Mouse (Mus musculus) MEL (cell line): ENCODE results near the gene Rac1. TPM values are rescaled to one million over a fixed set of nuclear protein-coding genes. Genes with fewer than 3 reads are reported as not detected.

Experiments
- DNase-seq: peaks from one replicate; pipeline ENCODE4 v3.0.0; 2011; ENCODE audit warnings: low read depth, low spot score
- H3K27ac ChIP-seq: 2 replicates; pipeline ENCODE4 v1.5.1; 2012; ENCODE audit warnings: low read depth, mild to moderate bottlenecking, control low read depth, low read length, moderate library complexity; ENCODE audit not compliant: control insufficient read depth
- H3K27me3 ChIP-seq, 2 experiments: fragments of 150-350 bp in 1 of 2; sonication (generic) in 1 of 2; 2 replicates each; pipeline ENCODE4 v1.6.1; 2012; ENCODE audit warnings: low read length in 2 of 2, mild to moderate bottlenecking in 2 of 2, improper control_type of control experiment in 1 of 2, moderate library complexity in 1 of 2; ENCODE audit not compliant: insufficient read depth in 2 of 2, control insufficient read depth in 1 of 2
- H3K36me3 ChIP-seq, 2 experiments: 2 replicates each; pipeline ENCODE4 v1.6.1; 2012 to 2014; ENCODE audit warnings: low read length in 2 of 2, improper control_type of control experiment in 1 of 2, inconsistent platforms in 1 of 2, mild to moderate bottlenecking in 1 of 2; ENCODE audit not compliant: insufficient read depth in 2 of 2, control insufficient read depth in 1 of 2
- H3K4me1 ChIP-seq, 2 experiments: fragments of 150-350 bp in 1 of 2; sonication (generic) in 1 of 2; 2 replicates each; pipeline ENCODE4 v1.6.1; 2012; ENCODE audit warnings: low read length in 2 of 2, improper control_type of control experiment in 1 of 2, mild to moderate bottlenecking in 1 of 2; ENCODE audit not compliant: insufficient read depth in 2 of 2, control insufficient read depth in 1 of 2
- H3K4me3 ChIP-seq, 2 experiments: fragments of 150-350 bp in 1 of 2; sonication (generic) in 1 of 2; 2 replicates each; pipeline ENCODE4 v1.5.1; 2012; ENCODE audit warnings: low read depth in 2 of 2, low read length in 2 of 2, mild to moderate bottlenecking in 2 of 2, moderate library complexity in 2 of 2, control low read depth in 1 of 2, improper control_type of control experiment in 1 of 2; ENCODE audit not compliant: control insufficient read depth in 1 of 2, insufficient read depth in 1 of 2
- H3K79me2 ChIP-seq: 2 replicates; pipeline ENCODE4 v1.6.1; 2012; ENCODE audit warnings: mild to moderate bottlenecking, low read length, moderate library complexity; ENCODE audit not compliant: control insufficient read depth, poor library complexity, insufficient read depth
- H3K9ac ChIP-seq: 2 replicates; pipeline ENCODE4 v1.6.1; 2012; ENCODE audit warnings: low read depth, mild to moderate bottlenecking, control low read depth, low read length, moderate library complexity; ENCODE audit not compliant: control insufficient read depth, poor library complexity, severe bottlenecking
- H3K9me3 ChIP-seq: fragments of 150-350 bp; sonication (generic); replicated peaks from 2 replicates; pipeline ENCODE4 v1.6.1; 2012; ENCODE audit warnings: mild to moderate bottlenecking, low read length, improper control_type of control experiment, moderate library complexity; ENCODE audit not compliant: insufficient read depth
- CHD1 ChIP-seq: IDR thresholded peaks from 2 replicates; pipeline ENCODE4 v1.6.1; 2012; ENCODE audit warnings: low read depth, mild to moderate bottlenecking, inconsistent platforms, low read length, improper control_type of control experiment
- CHD2 ChIP-seq: IDR thresholded peaks from 2 replicates; pipeline ENCODE4 v1.6.1; 2011; ENCODE audit warnings: low read length, improper control_type of control experiment
- CTCF ChIP-seq, 3 experiments: IDR thresholded peaks in 2 of 3; conservative IDR thresholded peaks in 1 of 3; 2 replicates each; pipeline ENCODE4 v1.5.1; 2011 to 2012; ENCODE audit warnings: low read length in 3 of 3, low read depth in 2 of 3, mild to moderate bottlenecking in 2 of 3, improper control_type of control experiment in 1 of 3, inconsistent platforms in 1 of 3, mixed read lengths in 1 of 3, moderate library complexity in 1 of 3; ENCODE audit not compliant: control insufficient read depth in 1 of 3, insufficient read depth in 1 of 3, poor library complexity in 1 of 3, severe bottlenecking in 1 of 3
- ELF1 ChIP-seq: IDR thresholded peaks from 2 replicates; pipeline ENCODE4 v1.6.1; 2014; ENCODE audit warnings: low read depth, mild to moderate bottlenecking, inconsistent platforms, low read length, improper control_type of control experiment, moderate library complexity
- EP300 ChIP-seq, 2 experiments: IDR thresholded peaks; 2 replicates each; pipeline ENCODE4 v1.6.1; 2011; ENCODE audit warnings: improper control_type of control experiment in 2 of 2, low read length in 2 of 2, low read depth in 1 of 2, mild to moderate bottlenecking in 1 of 2
- ETS1 ChIP-seq: IDR thresholded peaks from 2 replicates; pipeline ENCODE4 v1.6.1; 2012; ENCODE audit warnings: low read depth, mild to moderate bottlenecking, inconsistent platforms, low read length, improper control_type of control experiment, moderate library complexity
- GABPA ChIP-seq: IDR thresholded peaks from 2 replicates; pipeline ENCODE4 v1.6.1; 2012; ENCODE audit warnings: low read depth, mild to moderate bottlenecking, inconsistent platforms, low read length, improper control_type of control experiment, moderate library complexity
- GATA1 ChIP-seq: IDR thresholded peaks from 2 replicates; pipeline ENCODE4 v1.6.1; 2011; ENCODE audit warnings: low read depth, low read length, improper control_type of control experiment
- MAX ChIP-seq: IDR thresholded peaks from 2 replicates; pipeline ENCODE4 v1.6.1; 2011; ENCODE audit warnings: low read length, improper control_type of control experiment
- MAZ ChIP-seq: IDR thresholded peaks from 2 replicates; pipeline ENCODE4 v1.6.1; 2012; ENCODE audit warnings: low read depth, mild to moderate bottlenecking, inconsistent platforms, low read length, improper control_type of control experiment
- MYB ChIP-seq: IDR thresholded peaks from 2 replicates; pipeline ENCODE4 v1.6.1; 2011; ENCODE audit warnings: mild to moderate bottlenecking, low read depth, low read length, improper control_type of control experiment
- MYC ChIP-seq: IDR thresholded peaks from 2 replicates; pipeline ENCODE4 v1.6.1; 2011; ENCODE audit warnings: low read depth, mild to moderate bottlenecking, low read length, improper control_type of control experiment, moderate library complexity
- NELFE ChIP-seq: IDR thresholded peaks from 2 replicates; pipeline ENCODE4 v1.6.1; 2011; ENCODE audit warnings: low read depth, low read length, improper control_type of control experiment
- POLR2AphosphoS5 ChIP-seq: IDR thresholded peaks from 2 replicates; pipeline ENCODE4 v1.6.1; 2012; ENCODE audit warnings: low read depth, borderline replicate concordance, mild to moderate bottlenecking, inconsistent platforms, low read length, moderate library complexity, mixed read lengths
- RAD21 ChIP-seq: IDR thresholded peaks from 2 replicates; pipeline ENCODE4 v1.6.1; 2011; ENCODE audit warnings: mild to moderate bottlenecking, low read depth, low read length, improper control_type of control experiment
- SIN3A ChIP-seq: IDR thresholded peaks from 2 replicates; pipeline ENCODE4 v1.6.1; 2012; ENCODE audit warnings: low read length, improper control_type of control experiment, inconsistent platforms
- SMC3 ChIP-seq: IDR thresholded peaks from 2 replicates; pipeline ENCODE4 v1.6.1; 2011; ENCODE audit warnings: low read depth, low read length, improper control_type of control experiment
- TAL1 ChIP-seq: IDR thresholded peaks from 2 replicates; pipeline ENCODE4 v1.6.1; 2012; ENCODE audit warnings: mild to moderate bottlenecking, inconsistent platforms, low read length, moderate library complexity, mixed read lengths
- TBP ChIP-seq: IDR thresholded peaks from 2 replicates; pipeline ENCODE4 v1.8.0; 2011; ENCODE audit warnings: low read depth, low read length, improper control_type of control experiment
- ZC3H11A ChIP-seq: IDR thresholded peaks from 2 replicates; pipeline ENCODE4 v1.6.1; 2012; ENCODE audit warnings: low read depth, mild to moderate bottlenecking, inconsistent platforms, low read length, improper control_type of control experiment
- polyA plus RNA-seq, 2 experiments: library from polyadenylated mRNA; stranded (reverse) in 1 of 2; unstranded in 1 of 2; fragments of >175 nt in 1 of 2; fragments of >200 nt in 1 of 2; gene quantifications; 2 replicates each; pipeline versions ENCODE4 v1.2.1 to v1.2.4; 2012; ENCODE audit warnings: low replicate concordance in 2 of 2, low read depth in 1 of 2; ENCODE audit not compliant: insufficient read length in 2 of 2, insufficient read depth in 1 of 2, missing spikeins in 1 of 2
- total RNA-seq: library from RNA; depleted of rRNA; stranded (reverse); fragments of 300-350 nt; gene quantifications from 2 replicates; pipeline ENCODE4 v1.2.3, GENCODE M21; 2012

The Rac1 gene
- total and polyA plus RNA-seq, 3 experiments = 105 to 251 (median 134) TPM

GRCm38 (mm10) chr5:143491736-143492135 is 36.1 kb downstream of the Rac1 start:
- no peaks in the 10 kb centered on the region for H3K27me3 ChIP-seq
- no peak overlapping the region for H3K27ac ChIP-seq
- peaks cover 0 to 4% of the 10 kb centered on the region in 2 experiments; a peak in 2 of 4 replicates for H3K36me3 ChIP-seq
- H3K4me1 ChIP-seq = no peaks in the 10 kb centered on the region
- TF ChIP-seq CHD1 (no peak), MAX (no peak), MYC (0 out of 2 replicates have a peak, but pooled peaks have one; percentile 36), EP300 (IDR thresholded peaks at IDR 0.05; ENCODE audit: low read depth in 1 of 2, low read length in 2 of 2) (no peak), CTCF (IDR thresholded peaks at IDR 0.05 in 2 of 3, conservative IDR thresholded peaks at IDR 0.05 in 1 of 3; ENCODE audit: control insufficient read depth in 1 of 3, insufficient read depth in 1 of 3, low read depth in 2 of 3, low read length in 3 of 3, poor library complexity in 1 of 3, severe bottlenecking in 1 of 3) (peak; percentile 6 to 25 (median 22); a peak in 4 of 6 replicates), TAL1 (no peak), GABPA (no peak), SIN3A (no peak), ETS1 (no peak), ELF1 (no peak), TBP (no peak), CHD2 (no peak), NELFE (no peak), GATA1 (no peak), POLR2AphosphoS5 (no peak), ZC3H11A (no peak), SMC3 (peak; percentile 34), RAD21 (no peak)
- DNase-seq = peak; percentile 38
- H3K4me3 ChIP-seq = no peak overlapping the region
- no peak overlapping the region for H3K9ac ChIP-seq
- H3K79me2 ChIP-seq = no peaks in the 10 kb centered on the region
- no peaks in the 10 kb centered on the region for H3K9me3 ChIP-seq

DNA sequence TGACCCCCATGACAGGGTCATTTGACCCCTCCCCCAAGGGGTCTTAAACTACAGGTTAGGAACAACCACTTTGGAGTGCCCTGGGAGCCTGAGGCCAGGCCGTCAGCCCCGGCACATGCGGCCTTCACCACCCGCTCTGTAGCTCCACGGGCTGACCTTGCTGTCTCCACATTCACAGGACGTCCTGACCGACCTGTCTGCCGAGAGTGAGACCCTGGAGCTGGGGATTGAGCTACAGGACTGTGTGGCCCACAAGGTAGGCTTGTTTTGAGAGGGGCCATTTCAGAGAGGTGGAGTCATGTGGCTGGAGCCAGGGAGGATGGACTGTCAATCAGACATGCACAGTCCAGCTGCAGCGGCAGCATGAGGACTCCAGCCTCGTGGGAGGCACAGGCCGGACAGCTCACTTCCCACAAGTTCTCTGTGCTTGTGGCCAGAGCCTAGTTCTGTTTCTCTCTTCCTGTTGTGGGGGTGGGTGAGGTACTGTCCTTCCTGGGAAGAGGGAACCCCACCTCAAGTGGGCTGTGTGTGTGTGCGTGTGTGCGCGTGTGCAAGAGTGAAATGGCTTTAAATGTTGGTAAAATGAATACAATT is 38.0 kb downstream of the Rac1 start:
- no peaks in the 10 kb centered on the region for H3K4me1 ChIP-seq
- H3K27me3 ChIP-seq = no peaks in the 10 kb centered on the region
- no peaks in the 10 kb centered on the region for H3K9me3 ChIP-seq
- H3K4me3 ChIP-seq = no peak overlapping the region
- peaks cover 0 to 2% of the 10 kb centered on the region in 2 experiments; a peak in 2 of 4 replicates for H3K36me3 ChIP-seq
- no peak for DNase-seq
- no peak overlapping the region for H3K9ac ChIP-seq
- no peaks in the 10 kb centered on the region for H3K79me2 ChIP-seq
- no peak overlapping the region for H3K27ac ChIP-seq
- no peak for TF ChIP-seq RAD21
- no peak for TF ChIP-seq TBP
- TF ChIP-seq MAZ = no peak
- no peak for TF ChIP-seq MYB
- no peak for TF ChIP-seq CHD2
- no peak for TF ChIP-seq NELFE
